Mouse (Mus musculus): Measurements from ENCODE around the gene Cdk15. TPM values are rescaled to one million over a fixed set of nuclear protein-coding genes. Genes with fewer than 3 reads are reported as not detected.

Cdk15 gene
- polyA plus RNA-seq, 1 experiment from 2014 or later: not detected

DNA sequence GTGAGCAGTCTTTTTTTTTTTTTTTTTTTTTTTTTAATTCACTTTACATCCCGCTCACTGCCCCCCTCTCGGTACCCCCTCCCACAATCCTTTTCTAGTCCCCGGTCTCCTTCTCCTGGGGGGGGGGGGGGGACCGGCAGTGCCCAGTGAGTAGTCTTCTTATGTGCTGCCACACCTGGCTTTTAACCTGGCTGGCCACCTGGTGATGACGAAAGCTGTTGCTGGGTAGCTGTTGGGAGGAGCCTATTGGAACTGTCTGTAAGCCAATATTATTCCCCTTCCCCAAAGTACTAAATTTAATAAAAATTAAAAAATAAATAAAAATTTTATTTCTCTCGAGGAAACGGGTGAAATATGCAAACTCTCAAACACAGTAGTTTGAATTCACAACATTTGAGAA, 3.9 kb upstream of the Cdk15 start:
- Histone ChIP-seq H3K4me2 (ENCODE audit: low read length) (peak overlapping the region; percentile 56), H3K4me3 (ENCODE audit: control insufficient read depth in 1 of 2, insufficient read depth in 1 of 2, low read depth in 1 of 2, low read length in 2 of 2) (no peak overlapping the region), H3K36me3 (ENCODE audit: control insufficient read depth, insufficient read depth, low read length) (no peaks in the 10 kb centered on the region), H3K9me3 (ENCODE audit: control insufficient read depth, low read length) (no peaks in the 10 kb centered on the region), H3K9ac (ENCODE audit: low read length) (no peak overlapping the region), H3K27me3 (ENCODE audit: control insufficient read depth, insufficient read depth, low read length) (no peaks in the 10 kb centered on the region), H3K27ac (replicated peaks in 1 of 2; ENCODE audit: control insufficient read depth in 1 of 2, insufficient read depth in 1 of 2, low read depth in 2 of 2, low read length in 2 of 2) (no peak overlapping the region), H3K4me1 (ENCODE audit: control insufficient read depth in 2 of 2, insufficient read depth in 2 of 2, low read length in 2 of 2) (peaks cover 0 to 4% of the 10 kb centered on the region in 2 experiments; a peak in 1 of 4 replicates)
- ATAC-seq (ENCODE audit: insufficient number of reproducible peaks, insufficient read depth, low FRiP score, low read depth): no peak
- 8% methylated on average over 7 of the region's 7 CpGs for WGBS

DNA sequence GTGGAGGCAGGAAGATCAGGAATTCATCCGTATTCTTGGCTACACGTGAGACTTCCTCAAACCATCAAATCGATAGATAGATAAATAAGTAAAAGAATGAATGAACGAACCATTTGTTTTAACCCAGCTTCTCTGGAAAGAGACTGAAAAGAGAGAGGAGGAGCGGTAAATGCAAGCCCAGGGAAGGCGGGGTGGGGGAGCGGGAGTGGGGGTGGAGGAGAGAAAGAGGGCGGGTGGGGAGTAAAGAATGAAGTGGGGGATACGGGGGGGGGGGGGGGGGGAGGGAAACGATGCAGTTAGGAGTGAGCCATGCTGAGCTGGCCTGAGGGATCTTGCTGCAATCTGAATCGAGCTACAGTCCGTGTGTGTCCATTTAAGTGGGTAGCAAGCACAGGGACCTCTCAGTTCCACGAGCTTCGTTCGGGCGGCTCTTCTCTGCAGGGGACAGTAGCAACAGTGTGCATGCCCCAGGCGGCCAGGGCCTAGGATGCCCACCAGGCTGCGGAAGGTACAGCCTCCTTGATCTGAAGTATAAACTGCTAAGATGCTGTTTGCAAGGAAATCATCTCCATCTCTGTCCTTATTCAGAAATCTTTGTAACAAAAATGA, 3.3 kb upstream of the Cdk15 start:
- no peak for ATAC-seq (ENCODE audit: insufficient number of reproducible peaks, insufficient read depth, low FRiP score, low read depth)
- WGBS: 6% methylated on average over 16 of the region's 18 CpGs
- Histone ChIP-seq H3K36me3 (ENCODE audit: control insufficient read depth, insufficient read depth, low read length) (no peaks in the 10 kb centered on the region), H3K9me3 (ENCODE audit: control insufficient read depth, low read length) (no peaks in the 10 kb centered on the region), H3K4me3 (ENCODE audit: control insufficient read depth in 1 of 2, insufficient read depth in 1 of 2, low read depth in 1 of 2, low read length in 2 of 2) (peak overlapping the region in 1 of 2 experiments; percentile 11; a peak in 2 of 4 replicates), H3K4me2 (ENCODE audit: low read length) (peak overlapping the region; percentile 56), H3K27me3 (ENCODE audit: control insufficient read depth, insufficient read depth, low read length) (no peaks in the 10 kb centered on the region), H3K9ac (ENCODE audit: low read length) (no peak overlapping the region; the same call in 1 of the 2 replicates), H3K4me1 (ENCODE audit: control insufficient read depth in 2 of 2, insufficient read depth in 2 of 2, low read length in 2 of 2) (peaks cover 0 to 4% of the 10 kb centered on the region in 2 experiments; a peak in 1 of 4 replicates), H3K27ac (replicated peaks in 1 of 2; ENCODE audit: control insufficient read depth in 1 of 2, insufficient read depth in 1 of 2, low read depth in 2 of 2, low read length in 2 of 2) (no peak overlapping the region)

DNA sequence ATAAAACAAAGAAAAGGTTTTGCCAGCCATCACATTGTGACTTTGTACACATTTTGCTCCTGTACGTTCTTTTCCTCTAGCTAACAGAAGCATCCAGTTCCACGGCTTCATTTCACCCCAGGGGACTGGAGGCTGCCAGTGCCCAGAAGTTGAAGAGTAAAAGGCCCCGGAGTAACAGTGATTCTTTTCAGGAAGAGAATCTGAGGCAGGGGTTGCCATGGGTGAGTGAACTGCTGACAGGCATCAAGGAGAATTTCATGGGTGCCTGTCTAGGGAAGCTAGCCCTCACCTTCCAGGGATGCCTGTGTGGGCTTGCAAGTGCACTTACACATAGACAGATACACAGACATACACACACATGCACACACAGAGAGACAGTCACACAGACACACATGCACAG, 1.0 kb downstream of the Cdk15 start:
- no peak overlapping the region for H3K4me3 ChIP-seq (ENCODE audit: control insufficient read depth in 1 of 2, insufficient read depth in 1 of 2, low read depth in 1 of 2, low read length in 2 of 2)
- no peak overlapping the region for H3K4me2 ChIP-seq (ENCODE audit: low read length)
- 51% methylated on average over 3 of the region's 3 CpGs for WGBS
- peaks cover 0 to 4% of the 10 kb centered on the region in 2 experiments; a peak in 1 of 4 replicates for H3K4me1 ChIP-seq (ENCODE audit: control insufficient read depth in 2 of 2, insufficient read depth in 2 of 2, low read length in 2 of 2)
- H3K9ac ChIP-seq (ENCODE audit: low read length): no peak overlapping the region
- ATAC-seq (ENCODE audit: insufficient number of reproducible peaks, insufficient read depth, low FRiP score, low read depth): no peak
- no peaks in the 10 kb centered on the region for H3K27me3 ChIP-seq (ENCODE audit: control insufficient read depth, insufficient read depth, low read length)
- no peaks in the 10 kb centered on the region for H3K9me3 ChIP-seq (ENCODE audit: control insufficient read depth, low read length)
- no peak overlapping the region for H3K27ac ChIP-seq (replicated peaks in 1 of 2; ENCODE audit: control insufficient read depth in 1 of 2, insufficient read depth in 1 of 2, low read depth in 2 of 2, low read length in 2 of 2)
- no peaks in the 10 kb centered on the region for H3K36me3 ChIP-seq (ENCODE audit: control insufficient read depth, insufficient read depth, low read length)

DNA sequence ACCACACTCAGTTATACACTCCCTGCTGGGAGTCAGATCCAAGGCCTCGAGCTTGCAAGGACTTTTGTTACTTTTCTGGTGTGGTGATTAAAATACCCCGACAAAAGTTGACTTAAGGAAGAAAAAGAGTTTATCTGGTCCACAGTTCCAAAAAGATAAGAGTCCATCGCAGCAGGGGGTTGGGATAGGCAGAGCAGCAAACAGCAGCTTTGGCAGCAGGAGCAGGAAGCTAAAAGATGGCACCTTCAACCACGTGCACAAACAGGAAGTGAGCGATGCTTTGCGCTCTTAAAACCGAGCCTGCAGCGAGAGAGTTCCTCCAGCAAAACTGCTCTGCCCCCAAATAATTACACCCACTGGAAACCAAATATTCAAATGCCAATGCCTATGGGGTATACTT, 12.2 kb downstream of the Cdk15 start:
- no peak overlapping the region for H3K9ac ChIP-seq (ENCODE audit: low read length)
- ATAC-seq (ENCODE audit: insufficient number of reproducible peaks, insufficient read depth, low FRiP score, low read depth): no peak
- peaks cover 0 to 2% of the 10 kb centered on the region in 2 experiments; a peak in 1 of 4 replicates for H3K4me1 ChIP-seq (ENCODE audit: control insufficient read depth in 2 of 2, insufficient read depth in 2 of 2, low read length in 2 of 2)
- no peak overlapping the region for H3K4me3 ChIP-seq (ENCODE audit: control insufficient read depth in 1 of 2, insufficient read depth in 1 of 2, low read depth in 1 of 2, low read length in 2 of 2)
- H3K9me3 ChIP-seq (ENCODE audit: control insufficient read depth, low read length): no peaks in the 10 kb centered on the region
- WGBS: 30% methylated on average over 8 of the region's 8 CpGs
- no peaks in the 10 kb centered on the region for H3K27me3 ChIP-seq (ENCODE audit: control insufficient read depth, insufficient read depth, low read length)
- no peak overlapping the region for H3K4me2 ChIP-seq (ENCODE audit: low read length)
- no peaks in the 10 kb centered on the region for H3K36me3 ChIP-seq (ENCODE audit: control insufficient read depth, insufficient read depth, low read length)
- no peak overlapping the region for H3K27ac ChIP-seq (replicated peaks in 1 of 2; ENCODE audit: control insufficient read depth in 1 of 2, insufficient read depth in 1 of 2, low read depth in 2 of 2, low read length in 2 of 2)

DNA sequence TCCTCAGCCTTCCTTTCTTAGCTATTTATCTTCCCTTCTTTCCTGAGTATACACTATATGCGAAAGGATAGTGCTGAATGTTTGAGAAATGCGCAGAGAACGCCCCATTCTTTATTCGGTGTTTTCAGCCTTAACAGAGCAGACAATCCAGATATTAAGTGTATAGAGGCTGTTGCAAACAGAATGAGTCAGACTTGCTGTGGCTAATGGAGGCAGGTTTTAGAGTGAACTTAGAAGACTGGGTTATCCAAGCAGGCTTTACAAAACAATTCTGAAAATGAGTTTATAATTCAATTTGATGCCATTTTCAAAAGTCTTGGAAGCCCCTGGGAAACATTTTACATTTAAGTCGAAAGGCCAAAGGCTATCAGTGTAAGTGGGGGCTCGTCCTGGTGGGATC, 12.8 kb downstream of the Cdk15 start:
- H3K9me3 ChIP-seq (ENCODE audit: control insufficient read depth, low read length): no peaks in the 10 kb centered on the region
- no peak overlapping the region for H3K4me3 ChIP-seq (ENCODE audit: control insufficient read depth in 1 of 2, insufficient read depth in 1 of 2, low read depth in 1 of 2, low read length in 2 of 2)
- no peaks in the 10 kb centered on the region for H3K36me3 ChIP-seq (ENCODE audit: control insufficient read depth, insufficient read depth, low read length)
- peaks cover 0 to 2% of the 10 kb centered on the region in 2 experiments; a peak in 1 of 4 replicates for H3K4me1 ChIP-seq (ENCODE audit: control insufficient read depth in 2 of 2, insufficient read depth in 2 of 2, low read length in 2 of 2)
- H3K27me3 ChIP-seq (ENCODE audit: control insufficient read depth, insufficient read depth, low read length): no peaks in the 10 kb centered on the region
- H3K9ac ChIP-seq (ENCODE audit: low read length): no peak overlapping the region
- no peak overlapping the region for H3K27ac ChIP-seq (replicated peaks in 1 of 2; ENCODE audit: control insufficient read depth in 1 of 2, insufficient read depth in 1 of 2, low read depth in 2 of 2, low read length in 2 of 2)
- WGBS: 70% methylated on average over 6 of the region's 6 CpGs
- no peak for ATAC-seq (ENCODE audit: insufficient number of reproducible peaks, insufficient read depth, low FRiP score, low read depth)
- no peak overlapping the region for H3K4me2 ChIP-seq (ENCODE audit: low read length)

DNA sequence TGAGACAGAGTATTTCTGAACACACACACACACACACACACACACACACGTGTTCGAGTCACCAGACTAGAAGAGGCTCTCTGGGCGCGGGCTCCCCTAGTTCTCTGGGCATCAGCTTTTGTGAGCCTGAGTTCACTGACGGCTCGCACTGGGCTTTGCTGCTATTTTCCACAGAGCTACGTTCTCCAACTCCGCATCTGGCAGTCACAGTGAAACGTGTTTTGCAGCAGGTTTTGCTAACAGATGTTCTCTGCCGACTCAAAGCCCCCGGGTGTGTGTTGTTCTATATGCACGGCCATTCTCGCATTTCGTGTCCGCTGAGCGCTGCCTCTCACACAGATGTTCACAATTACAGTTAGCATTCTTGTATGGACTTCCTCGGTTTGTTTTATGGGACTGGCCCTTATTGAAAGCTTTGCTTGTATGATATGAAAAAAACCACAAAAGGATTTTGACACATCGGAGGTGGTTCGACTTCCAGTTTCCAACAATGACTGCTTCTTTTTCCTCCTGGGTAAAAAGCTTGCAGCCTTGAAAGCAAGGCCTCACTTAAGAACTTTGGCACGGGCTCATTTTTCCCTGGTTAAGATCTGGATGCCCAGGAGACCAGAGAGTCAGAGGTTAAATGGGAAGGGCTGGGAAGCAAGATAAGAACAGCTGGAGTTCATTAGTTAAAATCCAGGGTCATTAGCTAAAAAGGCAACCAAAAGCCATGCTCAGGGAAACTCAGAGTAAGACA, 13.4 kb downstream of the Cdk15 start:
- WGBS: 54% methylated on average over 20 of the region's 20 CpGs
- H3K9ac ChIP-seq (ENCODE audit: low read length): no peak overlapping the region
- no peak overlapping the region for H3K4me2 ChIP-seq (ENCODE audit: low read length)
- no peak overlapping the region for H3K27ac ChIP-seq (replicated peaks in 1 of 2; ENCODE audit: control insufficient read depth in 1 of 2, insufficient read depth in 1 of 2, low read depth in 2 of 2, low read length in 2 of 2)
- no peaks in the 10 kb centered on the region for H3K9me3 ChIP-seq (ENCODE audit: control insufficient read depth, low read length)
- ATAC-seq (ENCODE audit: insufficient number of reproducible peaks, insufficient read depth, low FRiP score, low read depth): no peak
- no peak overlapping the region for H3K4me3 ChIP-seq (ENCODE audit: control insufficient read depth in 1 of 2, insufficient read depth in 1 of 2, low read depth in 1 of 2, low read length in 2 of 2)
- H3K36me3 ChIP-seq (ENCODE audit: control insufficient read depth, insufficient read depth, low read length): no peaks in the 10 kb centered on the region
- H3K27me3 ChIP-seq (ENCODE audit: control insufficient read depth, insufficient read depth, low read length): no peaks in the 10 kb centered on the region
- H3K4me1 ChIP-seq (ENCODE audit: control insufficient read depth in 2 of 2, insufficient read depth in 2 of 2, low read length in 2 of 2): peaks cover 0 to 2% of the 10 kb centered on the region in 2 experiments; a peak in 1 of 4 replicates

DNA sequence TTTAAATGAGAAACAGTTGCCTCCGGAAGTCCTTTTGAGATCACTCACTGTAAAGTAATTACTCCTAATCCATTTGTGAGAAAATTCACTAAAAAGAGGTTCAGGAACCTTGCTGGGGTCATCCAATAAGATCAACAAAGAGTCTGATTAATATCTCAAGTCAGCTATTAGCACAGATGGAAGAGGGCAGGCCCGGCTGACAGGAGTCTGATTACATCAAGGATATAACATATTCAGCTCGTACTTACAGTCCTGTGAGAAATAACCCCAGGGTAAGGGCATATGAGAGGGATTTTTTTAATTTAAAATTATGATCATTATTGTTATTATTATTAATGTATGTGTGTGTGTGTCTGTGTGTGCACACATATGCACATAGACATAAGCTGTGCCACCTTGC, 15.5 kb downstream of the Cdk15 start:
- ATAC-seq (ENCODE audit: insufficient number of reproducible peaks, insufficient read depth, low FRiP score, low read depth): no peak
- WGBS: 75% methylated on average over 3 of the region's 3 CpGs
- Histone ChIP-seq H3K4me1 (ENCODE audit: control insufficient read depth in 2 of 2, insufficient read depth in 2 of 2, low read length in 2 of 2) (peaks cover 0 to 2% of the 10 kb centered on the region in 2 experiments; a peak in 1 of 4 replicates), H3K36me3 (ENCODE audit: control insufficient read depth, insufficient read depth, low read length) (no peaks in the 10 kb centered on the region), H3K4me2 (ENCODE audit: low read length) (no peak overlapping the region), H3K9me3 (ENCODE audit: control insufficient read depth, low read length) (no peaks in the 10 kb centered on the region), H3K27me3 (ENCODE audit: control insufficient read depth, insufficient read depth, low read length) (no peaks in the 10 kb centered on the region), H3K4me3 (ENCODE audit: control insufficient read depth in 1 of 2, insufficient read depth in 1 of 2, low read depth in 1 of 2, low read length in 2 of 2) (no peak overlapping the region), H3K27ac (replicated peaks in 1 of 2; ENCODE audit: control insufficient read depth in 1 of 2, insufficient read depth in 1 of 2, low read depth in 2 of 2, low read length in 2 of 2) (no peak overlapping the region), H3K9ac (ENCODE audit: low read length) (no peak overlapping the region)
